Mouse (Mus musculus) lung, adult 2 months (tissue): ENCODE results near the gene Myog.

Experiments
- CTCF ChIP-seq: fragments of 200-500 bp; IDR thresholded peaks from 2 replicates; pipeline ENCODE4 v1.5.1; 2011; ENCODE audit warnings: mild to moderate bottlenecking, low read length, control low read depth; ENCODE audit not compliant: insufficient read depth
- POLR2A ChIP-seq: fragments of 200-500 bp; IDR thresholded peaks from 2 replicates; pipeline ENCODE4 v1.6.1; 2011; ENCODE audit warnings: low read depth, mild to moderate bottlenecking, control low read depth, low read length, borderline replicate concordance; ENCODE audit errors: extremely low read depth

- TF ChIP-seq CTCF (no peak), POLR2A (no peak)
Observed at GRCm38 (mm10) chr1:134289598-134290099, at the start of gene Myog.
